Mouse (Mus musculus) monocyte, adult 5-6 weeks (primary cell): ENCODE data around the gene Pofut1. TPM values are rescaled to one million over a fixed set of nuclear protein-coding genes. Genes with fewer than 3 reads are reported as not detected.
A peak's percentile ranks its signal among the peaks of the same experiment; 100 is the strongest.
"Not testable (repeated sequence)": the region's sequence is repeated elsewhere in the genome, so short reads cannot be mapped to it uniquely, and the experiment has no call there.

ENCODE experiments used
- ATAC-seq: fragments of 153-309, 156-312 bp; replicated peaks from 2 replicates; pipeline ENCODE4 v1.8.0; 2017; ENCODE audit warnings: mild to moderate bottlenecking; ENCODE audit not compliant: low TSS enrichment, insufficient number of reproducible peaks, severe bottlenecking, poor library complexity, low FRiP score
- total RNA-seq: library from RNA; stranded (forward); fragments of 200-1000, 200-491, 200-594 nt; gene quantifications from 3 replicates; pipeline ENCODE4 v1.2.3, GENCODE M21; 2017

The Pofut1 gene
- total RNA-seq, 1 experiment from 2014 or later = 23.2 TPM

DNA sequence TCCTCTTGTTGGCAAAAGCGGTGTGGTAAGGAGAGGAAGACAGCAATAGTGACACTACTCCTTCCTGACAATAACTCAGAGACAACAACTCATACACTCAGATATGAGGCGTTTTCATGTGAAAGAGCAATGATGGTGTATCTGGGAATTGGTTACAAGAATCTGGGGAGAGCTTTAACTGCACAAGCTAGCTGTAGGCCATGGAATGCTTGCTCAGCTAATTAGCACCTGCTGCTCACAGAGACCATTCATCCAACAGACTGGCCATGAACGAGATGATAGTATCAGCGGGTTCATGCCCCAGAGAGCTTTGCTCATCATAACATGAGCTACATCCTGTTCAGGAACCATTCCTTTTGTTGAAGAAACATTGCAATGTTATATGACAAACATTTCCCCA is 4.1 kb upstream of the Pofut1 start:
- ATAC-seq = no peak

DNA sequence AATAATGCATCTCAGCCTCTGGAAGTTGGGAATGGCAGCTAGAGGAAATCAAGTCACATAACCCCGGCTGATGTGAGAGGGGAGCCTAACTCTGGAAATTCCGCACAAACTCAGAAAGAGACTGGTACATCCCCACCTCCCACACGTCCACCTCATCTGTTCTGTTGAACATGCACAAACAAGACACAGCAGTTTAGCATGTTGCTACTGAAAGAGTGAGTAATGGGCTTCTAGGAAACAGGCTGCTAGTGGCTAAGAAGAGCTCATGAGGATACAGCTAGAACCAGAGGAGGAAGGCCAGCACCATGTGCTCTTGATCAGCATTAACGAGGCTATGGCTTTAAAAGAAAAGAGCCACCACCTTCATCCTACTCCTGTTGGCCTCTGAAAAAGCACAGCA is 3.4 kb upstream of the Pofut1 start:
- ATAC-seq = no peak

DNA sequence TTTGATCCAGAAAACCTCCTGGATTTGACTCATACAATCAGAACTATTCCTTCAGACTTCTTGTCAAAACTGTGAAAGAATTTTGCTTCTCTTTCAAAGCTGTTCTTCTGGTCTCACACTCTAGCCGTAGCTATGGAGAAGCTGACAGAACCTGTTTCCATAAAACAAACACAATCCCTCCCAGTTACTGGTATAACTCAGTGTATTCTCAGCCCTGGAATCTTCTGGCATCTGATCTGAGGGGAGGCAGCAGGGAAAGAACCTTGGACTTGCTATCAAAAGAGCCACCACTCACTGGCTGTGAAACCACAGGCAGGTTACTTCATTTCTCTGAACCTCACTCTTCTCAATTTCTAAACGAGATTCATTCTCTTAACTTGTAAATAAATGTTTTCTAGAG is 2.9 kb upstream of the Pofut1 start:
- no peak for ATAC-seq

DNA sequence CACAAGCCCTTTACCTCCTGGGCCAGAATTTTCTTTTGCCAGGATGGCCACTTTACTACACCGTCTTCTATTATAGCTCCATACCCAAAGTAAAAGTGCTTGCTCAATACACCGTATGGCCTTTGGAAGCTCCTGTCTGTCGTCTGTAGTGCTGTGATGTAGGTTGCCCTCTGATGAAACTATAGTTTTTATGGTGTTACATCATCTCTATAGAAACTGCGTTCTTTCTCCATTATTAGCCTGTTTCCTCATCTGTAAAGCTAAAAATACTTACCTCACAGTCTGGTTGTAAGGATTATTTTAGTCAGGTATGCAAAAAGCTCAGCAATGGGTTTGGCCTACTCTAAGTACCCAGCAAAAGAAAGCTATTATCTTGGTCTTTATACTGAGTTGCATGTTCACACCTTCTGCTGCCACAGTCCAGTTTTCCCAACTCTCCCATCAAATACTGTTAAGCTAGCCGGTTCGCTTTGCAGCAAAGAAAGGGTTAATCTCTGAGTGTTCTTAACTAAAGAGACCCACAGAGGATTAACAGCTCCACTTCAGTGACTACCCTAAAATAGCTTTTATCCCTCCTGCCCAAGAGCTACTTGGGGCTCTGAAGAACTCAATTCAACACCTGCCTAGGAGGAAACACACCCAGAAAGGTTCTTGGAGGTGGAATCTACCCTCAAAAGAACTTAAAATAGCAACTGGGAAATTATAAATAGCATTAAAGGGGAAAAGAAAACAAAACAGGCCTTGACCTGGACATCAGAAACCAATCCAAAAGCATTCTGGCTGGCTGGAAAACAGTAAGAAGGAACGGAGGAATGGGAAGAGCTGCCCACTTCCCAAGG is 2.1 kb upstream of the Pofut1 start:
- peak; percentile 64 for ATAC-seq

DNA sequence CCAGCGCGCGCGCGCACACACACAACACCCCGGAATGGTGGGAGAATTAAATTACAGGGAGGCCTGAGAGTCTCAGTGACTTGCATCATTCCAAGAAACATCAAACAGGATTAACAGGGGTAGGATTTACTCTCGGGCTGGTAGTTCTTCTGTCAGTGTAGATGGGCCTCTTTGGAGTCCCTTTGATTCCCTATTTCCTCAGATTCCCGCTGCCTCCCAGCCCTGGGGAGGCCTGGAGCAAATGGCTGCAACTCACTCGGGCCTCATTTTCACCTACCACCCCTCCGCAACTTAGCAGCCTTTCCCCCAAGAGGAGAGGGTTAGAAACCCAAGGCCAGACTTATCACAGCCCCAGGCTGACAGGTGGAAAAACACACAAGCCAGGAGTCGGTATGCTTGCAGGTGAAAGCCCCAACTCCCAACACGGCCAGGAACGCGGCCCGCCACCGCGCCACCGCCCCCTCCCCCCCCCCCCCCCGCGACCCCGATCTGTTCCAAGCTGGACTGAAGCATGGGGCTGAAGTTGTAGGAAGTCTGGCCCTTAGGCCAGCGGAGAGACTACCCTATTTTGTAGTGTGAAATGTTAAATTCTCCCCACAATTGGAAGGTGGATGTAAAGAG is 1.4 kb upstream of the Pofut1 start:
- no peak for ATAC-seq

DNA sequence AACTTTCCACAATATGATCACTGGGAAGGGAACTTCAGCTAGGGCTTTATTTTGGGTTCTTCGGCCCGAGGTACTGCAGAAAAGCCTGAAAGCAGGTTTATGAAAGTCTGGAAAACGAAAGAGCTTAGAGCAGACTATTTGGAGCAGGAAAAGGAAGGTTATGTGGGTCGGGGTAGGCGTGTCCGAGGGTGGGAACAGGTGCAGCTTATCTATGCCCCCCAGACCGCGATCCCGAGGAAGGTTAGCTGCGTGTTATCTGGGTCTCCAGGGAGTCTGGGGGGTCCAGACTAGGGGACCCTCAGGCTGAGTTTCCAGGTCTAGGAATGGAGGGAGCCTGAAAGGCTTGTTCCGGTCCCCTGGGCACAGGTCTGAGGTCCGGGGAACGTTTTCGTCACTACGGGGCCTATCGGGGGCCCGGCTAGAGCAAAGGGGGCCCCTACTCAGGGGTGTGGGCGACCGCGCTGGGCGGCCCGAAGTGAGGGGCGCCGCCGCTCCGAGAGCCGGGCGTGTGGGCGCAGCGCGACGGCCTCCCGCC is 565 bp upstream of the Pofut1 start:
- ATAC-seq = no peak

DNA sequence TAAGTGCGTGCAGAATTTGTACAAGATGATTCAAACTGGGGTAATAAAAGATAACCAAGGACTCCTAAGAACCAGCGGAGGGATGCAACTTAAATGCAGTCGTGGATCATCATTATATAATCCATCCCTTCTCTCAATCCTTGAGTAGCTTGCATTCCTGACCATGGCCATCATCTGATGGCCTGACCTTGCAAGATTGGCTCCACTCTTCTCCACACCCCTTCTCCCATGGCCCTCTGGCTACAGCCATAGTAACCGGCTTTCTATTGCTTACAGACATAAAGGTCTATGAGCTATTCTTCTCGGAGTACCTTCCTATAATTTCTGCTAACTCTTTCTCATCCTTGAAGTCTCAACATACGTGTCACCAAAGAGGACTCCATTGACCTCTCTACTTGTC is 823 bp downstream of the Pofut1 start:
- no peak for ATAC-seq

DNA sequence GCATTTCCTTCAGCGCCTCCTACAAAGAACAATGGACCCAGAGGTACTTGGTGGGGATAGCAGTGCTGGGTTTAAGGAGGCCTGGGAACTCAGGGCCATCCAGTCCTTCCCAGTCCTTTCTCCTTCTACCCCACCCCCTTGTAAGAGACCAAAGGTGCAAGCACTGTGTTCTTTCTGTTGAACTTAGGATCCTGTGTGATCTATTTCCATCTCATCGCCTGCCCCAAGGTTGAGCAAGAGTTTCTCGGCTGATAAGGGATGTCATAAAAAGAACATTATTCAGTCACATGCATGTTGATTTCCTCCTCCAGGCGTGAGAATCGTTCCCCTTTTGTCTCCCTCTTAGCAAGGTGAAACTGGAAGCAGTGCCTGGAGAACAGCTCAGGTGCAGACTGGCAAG is 8.4 kb downstream of the Pofut1 start:
- no peak for ATAC-seq

DNA sequence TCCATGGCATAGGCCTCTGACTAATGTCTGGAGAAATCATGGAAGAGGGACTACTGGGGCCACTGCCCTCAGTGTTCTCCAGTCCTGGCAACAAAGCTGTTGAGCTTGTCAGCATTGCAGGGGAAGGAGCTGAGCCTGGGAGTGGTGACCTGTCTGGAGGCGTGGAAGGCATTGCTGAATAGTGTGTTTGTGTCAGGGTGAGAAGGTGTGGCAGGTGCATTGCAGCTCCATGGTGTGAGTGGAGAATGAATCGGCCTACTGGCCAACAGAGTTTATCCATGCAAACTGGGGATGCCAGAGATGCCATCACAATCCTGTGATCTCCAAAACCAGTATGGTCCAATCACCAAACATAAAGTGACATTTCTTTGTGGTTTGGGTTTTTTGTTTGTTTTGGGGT is 15.3 kb downstream of the Pofut1 start:
- no peak for ATAC-seq

DNA sequence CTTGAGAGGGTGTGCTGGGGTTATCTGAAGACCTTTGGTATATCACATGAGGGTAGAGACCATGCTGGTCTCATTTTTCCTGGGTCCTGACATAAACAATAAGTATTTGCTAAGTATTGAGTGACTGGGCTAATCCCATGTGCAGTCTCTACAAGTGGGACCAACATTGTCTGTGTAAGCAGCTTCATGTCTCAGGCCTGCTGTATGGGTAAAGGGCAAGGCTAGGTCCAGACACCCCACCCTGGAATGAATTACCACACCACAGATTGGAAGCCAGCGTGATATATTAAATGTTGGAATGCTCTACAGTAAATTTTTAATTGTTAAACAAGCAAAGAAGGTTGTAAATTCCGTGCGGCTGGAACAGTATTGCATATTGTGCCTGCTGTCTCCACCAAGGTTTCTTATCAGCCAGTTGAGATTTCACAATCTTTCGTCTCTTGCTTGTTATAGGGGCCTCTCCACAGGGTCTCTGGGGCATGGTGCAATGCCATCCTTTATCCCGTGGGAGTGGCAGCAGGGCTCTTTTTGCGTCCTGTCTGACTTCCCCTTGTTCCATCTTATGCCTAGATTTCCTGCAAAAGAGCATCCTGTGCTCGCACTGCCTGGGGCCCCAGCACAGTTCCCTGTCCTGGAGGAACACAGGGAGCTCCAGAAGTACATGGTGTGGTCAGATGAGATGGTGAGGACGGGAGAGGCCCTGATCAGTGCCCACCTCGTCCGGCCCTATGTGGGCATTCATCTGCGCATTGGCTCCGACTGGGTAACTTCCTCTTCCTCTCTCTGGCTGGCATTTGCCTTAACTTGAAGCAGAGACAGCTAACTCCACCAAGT is 17.9 kb downstream of the Pofut1 start:
- peak; percentile 75 for ATAC-seq

DNA sequence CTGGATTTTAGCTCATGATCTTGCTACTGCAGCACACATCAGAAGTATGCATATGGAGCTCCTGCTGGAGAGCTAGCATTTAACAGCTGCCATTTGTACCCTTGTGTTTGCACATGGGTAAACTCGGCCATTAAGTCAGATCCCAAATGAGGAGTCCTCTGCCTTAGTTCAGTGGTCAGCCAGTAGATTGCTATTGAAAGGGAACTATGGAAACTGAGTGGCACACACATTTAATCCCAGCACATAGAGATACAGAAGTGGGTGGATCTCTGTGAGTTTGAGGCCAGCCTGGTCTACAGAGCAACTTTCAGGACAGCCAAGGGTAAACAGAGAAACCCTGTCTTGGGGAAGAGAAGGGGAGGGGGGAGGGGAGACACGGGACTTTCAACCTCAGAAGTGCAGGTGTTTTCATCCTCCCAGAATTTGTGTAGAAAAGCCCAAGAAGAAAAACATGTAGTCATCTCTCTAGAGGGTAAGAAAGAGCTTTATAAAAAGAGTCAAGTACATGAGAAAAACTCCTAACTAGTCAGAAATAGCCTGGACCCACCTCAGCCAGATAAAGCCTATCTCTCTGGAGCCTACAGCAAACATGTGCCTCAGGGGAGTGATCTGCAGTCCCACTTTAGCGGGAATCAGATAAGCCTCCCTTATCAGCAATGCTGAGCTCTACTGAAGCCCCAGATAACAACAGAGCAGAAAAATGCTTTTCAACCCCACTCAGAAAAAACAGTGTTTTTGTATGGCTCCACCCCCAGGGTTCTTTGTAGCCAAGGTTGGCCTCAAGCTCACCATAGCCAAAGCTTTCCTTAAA is 18.7 kb downstream of the Pofut1 start:
- peak; percentile 13; the same call in 1 of the 2 replicates for ATAC-seq

DNA sequence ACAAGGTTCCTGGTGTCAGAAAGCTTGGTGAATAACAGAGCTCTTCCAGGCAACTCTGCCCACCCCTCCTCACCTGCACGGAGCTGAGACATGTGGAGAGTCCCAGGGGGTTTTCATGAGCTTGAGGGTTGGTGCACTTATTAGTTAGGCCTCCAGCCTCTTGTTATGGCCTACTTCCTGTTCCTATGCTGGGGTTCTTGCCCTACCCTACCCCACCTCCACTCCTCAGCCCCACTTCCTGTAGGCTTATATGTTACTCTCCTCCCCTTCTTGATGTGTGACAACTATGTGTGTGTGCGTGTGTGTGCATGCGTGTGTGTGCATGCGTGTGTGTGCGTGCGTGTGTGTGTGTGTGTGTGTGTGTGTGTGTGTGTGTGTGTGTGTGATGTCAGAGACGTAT is 21.7 kb downstream of the Pofut1 start:
- peak; percentile 51 for ATAC-seq

DNA sequence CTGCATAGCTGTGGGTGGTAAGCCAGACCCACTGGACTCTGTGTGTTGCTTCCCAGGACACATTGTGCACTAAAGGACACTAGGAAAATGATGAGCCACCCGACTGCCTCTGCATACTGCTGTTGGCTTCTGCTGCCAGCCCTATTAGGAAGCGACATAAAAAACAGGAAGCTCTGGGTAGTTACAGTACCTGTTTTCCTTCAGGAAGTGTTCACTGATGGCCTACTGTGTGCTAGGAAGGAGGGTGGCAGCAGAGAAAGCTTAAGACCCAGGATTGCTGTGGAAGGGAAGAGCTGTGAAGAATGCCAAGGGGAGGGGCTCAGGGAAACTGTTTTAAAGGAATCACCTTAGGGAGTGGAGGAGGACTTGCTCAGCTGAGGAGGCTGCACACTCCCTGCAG is 26.0 kb downstream of the Pofut1 start:
- no peak for ATAC-seq

DNA sequence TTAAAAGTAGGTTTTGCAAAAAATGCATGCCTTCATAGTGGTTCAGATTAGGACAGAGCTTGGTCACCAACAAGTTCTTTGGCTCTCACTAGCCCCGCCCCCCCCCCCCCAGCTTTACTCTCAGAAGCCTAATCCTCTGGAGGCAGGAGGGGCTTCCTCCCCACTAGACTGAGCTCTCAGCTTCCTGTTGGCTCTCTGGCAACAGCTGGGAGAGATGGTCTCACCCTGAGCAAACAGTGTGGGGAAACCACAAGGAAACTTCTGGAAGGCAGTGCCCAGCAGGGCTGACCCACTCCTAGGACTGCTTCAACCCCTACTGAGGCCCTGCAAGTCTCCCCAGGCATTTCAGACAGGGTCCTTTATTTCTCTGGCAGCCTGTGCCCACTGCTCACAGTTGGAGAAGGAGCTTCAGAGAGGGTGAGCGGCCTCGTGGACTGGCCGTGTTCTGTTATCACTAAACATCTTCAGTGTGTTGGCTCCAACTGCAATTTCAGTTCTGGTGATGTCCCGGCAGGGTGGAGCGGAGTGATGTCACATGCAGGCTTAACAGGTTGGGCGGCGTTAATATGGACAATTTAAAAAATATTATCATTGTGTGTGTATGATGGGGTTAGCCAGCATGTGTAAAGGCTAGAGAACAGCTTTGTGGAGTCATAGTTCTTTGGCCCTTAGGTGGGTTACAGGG is 29.0 kb downstream of the Pofut1 start:
- ATAC-seq = not testable (repeated sequence)

DNA sequence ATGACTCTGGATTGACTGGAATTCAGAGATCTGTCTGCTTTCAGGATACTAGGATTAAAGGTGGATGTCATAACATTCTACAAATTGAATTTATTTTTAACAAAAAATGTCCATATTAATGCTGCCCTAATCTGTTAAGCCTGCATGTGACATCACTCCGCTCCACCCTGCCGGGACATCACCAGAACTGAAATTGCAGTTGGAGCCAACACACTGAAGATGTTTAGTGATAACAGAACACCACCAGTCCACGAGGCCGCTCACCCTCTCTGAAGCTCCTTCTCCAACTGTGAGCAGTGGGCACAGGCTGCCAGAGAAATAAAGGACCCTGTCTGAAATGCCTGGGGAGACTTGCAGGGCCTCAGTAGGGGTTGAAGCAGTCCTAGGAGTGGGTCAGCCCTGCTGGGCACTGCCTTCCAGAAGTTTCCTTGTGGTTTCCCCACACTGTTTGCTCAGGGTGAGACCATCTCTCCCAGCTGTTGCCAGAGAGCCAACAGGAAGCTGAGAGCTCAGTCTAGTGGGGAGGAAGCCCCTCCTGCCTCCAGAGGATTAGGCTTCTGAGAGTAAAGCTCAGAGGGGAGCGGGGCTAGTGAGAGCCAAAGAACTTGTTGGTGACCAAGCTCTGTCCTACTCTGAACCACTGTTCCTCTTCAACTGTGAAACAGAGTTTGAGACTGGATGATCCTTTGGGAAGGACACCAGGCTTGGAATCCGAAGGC is 33.0 kb downstream of the Pofut1 start:
- not testable (repeated sequence) for ATAC-seq

DNA sequence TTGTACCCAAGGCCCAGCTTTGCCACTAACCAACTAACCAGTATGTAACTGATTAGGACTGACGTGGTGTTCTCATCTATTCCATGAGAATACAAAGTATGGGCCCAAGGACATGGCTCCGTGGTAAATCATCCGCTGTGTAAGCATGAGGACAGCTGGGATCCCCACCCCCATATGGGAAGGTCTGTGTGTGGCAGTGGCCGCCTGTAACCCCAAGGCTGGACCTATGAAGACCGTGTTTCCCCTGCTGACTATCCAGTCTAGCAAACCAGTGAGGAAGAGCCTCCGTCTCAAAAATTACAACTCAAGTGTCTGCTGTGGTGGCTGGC is 33.5 kb downstream of the Pofut1 start:
- no peak for ATAC-seq

DNA sequence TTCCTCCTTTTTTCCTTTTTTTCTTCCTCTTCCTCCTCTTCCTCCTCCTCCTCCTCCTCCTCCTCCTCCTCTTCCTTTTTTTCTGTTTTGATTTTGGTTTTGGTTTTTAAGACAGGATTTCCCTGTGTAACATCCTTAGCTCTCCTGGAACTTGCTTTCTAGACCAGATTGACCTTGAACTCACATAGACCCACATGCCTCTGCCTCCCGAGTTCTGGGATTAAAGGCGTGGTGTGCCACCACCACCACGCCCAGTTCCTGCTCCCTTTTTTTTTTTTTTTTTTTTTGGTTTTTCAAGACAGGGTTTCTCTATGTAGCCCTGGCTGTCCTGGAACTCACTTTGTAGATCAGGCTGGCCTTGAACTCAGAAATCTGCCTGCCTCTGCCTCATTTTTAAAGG is 34.2 kb downstream of the Pofut1 start:
- ATAC-seq = not testable (repeated sequence)

DNA sequence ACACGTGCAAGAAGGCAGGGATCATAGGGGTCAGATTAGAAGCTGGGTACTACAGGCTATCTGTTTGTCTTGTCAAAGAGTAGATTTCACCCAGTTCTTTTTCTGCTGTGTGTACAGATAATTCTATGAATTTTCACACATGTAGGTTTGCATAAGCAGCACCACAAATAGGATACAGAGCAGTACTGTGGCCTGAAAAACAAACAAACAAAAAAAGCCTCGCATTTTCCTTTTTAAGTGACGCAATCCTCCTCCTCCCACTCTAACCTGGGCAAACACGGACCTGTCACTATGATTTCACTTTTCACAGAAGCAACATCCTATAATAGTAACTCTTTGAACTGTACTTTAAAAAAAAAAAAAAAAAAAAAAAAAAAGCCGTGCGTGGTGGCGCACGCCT is 35.1 kb downstream of the Pofut1 start:
- ATAC-seq = no peak
